Mouse (Mus musculus): ENCODE data around the gene Olfr77. TPM values are rescaled to one million over a fixed set of nuclear protein-coding genes. Genes with fewer than 3 reads are reported as not detected.

Gene Olfr77
- polyA plus RNA-seq (2012; fragmentation: generic; extraction: Trizol) = 1 to 10 TPM in 1 of 2 experiments, under 1 TPM in 1; 0.21 to 1.2 TPM

DNA sequence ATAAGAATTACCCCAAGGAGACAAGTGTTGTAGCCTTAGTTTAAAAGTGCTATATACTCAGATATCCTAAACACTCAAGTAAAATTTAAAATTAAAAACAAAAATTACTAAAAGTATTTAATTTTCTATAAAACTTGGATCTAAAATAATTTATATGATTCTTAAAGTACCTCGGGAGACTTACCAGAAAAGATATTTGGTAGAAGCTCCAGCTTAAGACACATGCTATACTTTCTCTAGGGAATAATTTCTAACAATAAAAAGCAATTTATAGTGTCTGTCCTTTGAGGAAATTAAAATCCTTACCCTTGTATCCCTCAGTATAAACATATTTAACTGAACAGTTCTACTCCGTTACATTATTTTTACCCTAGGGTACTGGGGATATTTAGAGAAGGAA, at the start of gene Olfr77:
TSS of gene Olfr77 (plus strand) at position 301 of the 400 bp plus-strand sequence.

DNA sequence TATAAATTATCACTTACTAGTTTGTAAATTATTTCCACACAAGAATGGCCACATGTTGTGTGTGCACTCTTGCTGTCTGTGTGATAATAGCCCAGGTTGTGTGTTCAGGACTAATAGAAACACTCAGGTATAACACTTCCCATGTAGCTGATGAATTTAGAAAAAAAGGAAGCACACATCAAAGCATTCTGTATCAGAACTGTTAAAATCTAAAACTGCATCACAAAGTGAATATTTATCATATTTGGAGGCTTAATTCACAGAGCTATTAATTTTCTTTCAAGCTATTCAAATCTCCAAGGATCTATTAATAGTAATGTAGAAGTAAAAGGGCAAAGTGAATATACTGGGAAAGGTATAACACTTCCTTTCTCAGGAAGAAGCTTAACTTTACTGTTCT, 28.8 kb upstream of the Olfr77 start, which contains the start of gene Olfr862:
TSS of gene Olfr862 (minus strand) at position 101 of the 400 bp plus-strand sequence.

Other genes starting within 250 kb of the Olfr77 start
- gene Olfr857, start 207.4 kb upstream of the Olfr77 start, polyA plus RNA-seq (2012; fragmentation: generic; extraction: Trizol) = not detected
- not detected for gene Olfr58, start 136.6 kb upstream of the Olfr77 start, polyA plus RNA-seq (2012; fragmentation: generic; extraction: Trizol)
- gene Olfr859, start 112.0 kb upstream of the Olfr77 start, polyA plus RNA-seq (2012; fragmentation: generic; extraction: Trizol) = not detected
- not detected for gene Olfr860, start 67.1 kb upstream of the Olfr77 start, polyA plus RNA-seq (2012; fragmentation: generic; extraction: Trizol)
- gene Olfr862, start 28.9 kb upstream of the Olfr77 start, polyA plus RNA-seq (2012; fragmentation: generic; extraction: Trizol) = not detected
- gene Olfr866, start 111.2 kb downstream of the Olfr77 start, polyA plus RNA-seq (2012; fragmentation: generic; extraction: Trizol) = not detected
- gene Olfr867, start 140.7 kb downstream of the Olfr77 start, polyA plus RNA-seq (2012; fragmentation: generic; extraction: Trizol) = not detected
- not detected for gene Olfr868, start 181.8 kb downstream of the Olfr77 start, polyA plus RNA-seq (2012; fragmentation: generic; extraction: Trizol)
- not detected for gene Olfr869, start 212.1 kb downstream of the Olfr77 start, polyA plus RNA-seq (2012; fragmentation: generic; extraction: Trizol)

Measured in C3H10T1/2 (cell line).